Mouse (Mus musculus): ENCODE data around the gene Mall. TPM values are rescaled to one million over a fixed set of nuclear protein-coding genes. Genes with fewer than 3 reads are reported as not detected.

The Mall gene
- polyA plus RNA-seq (2015; fragmentation: Nextera tagmentation; extraction: Ambion mirVana), result 0.61 and 0.82 TPM in 2 replicates

DNA sequence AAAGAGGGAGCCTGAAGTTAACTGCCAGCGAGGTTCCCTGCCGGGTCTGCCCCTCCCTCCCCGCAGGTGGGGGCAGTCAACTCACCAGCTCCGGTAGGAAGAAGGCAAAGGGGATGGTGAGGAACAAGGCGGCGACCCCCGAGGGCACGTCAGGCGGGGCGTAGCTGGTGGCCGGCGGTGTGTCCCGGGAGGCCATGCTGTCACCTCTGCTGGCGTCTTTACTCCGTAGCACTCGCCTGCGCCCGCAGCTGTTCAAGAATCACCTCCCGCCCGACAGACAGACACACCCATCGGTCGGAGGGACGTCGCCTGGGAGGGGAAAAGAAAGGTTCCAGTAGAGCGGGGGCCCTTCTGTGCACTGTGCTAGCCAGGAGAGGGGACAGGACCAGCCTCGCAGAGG is at the start of gene Mall:
Gene Mall (minus strand): TSS at position 262 of the 400 bp plus-strand sequence.
- Histone ChIP-seq H3K4me3 (replicated peaks) (peak within 1 kb of the TSS; percentile 9; the same call in 1 of the 2 replicates), H3K27ac (no peak within 1 kb of the TSS), H3K27me3 (peaks cover 26% of the 10 kb centered on the region), H3K4me1 (replicated peaks) (peaks cover 7% of the 10 kb centered on the region), H3K9me3 (no peaks in the 10 kb centered on the region), H3K4me2 (replicated peaks) (peak within 1 kb of the TSS; percentile 36), H3K9ac (replicated peaks) (no peak within 1 kb of the TSS), H3K36me3 (no peaks in the 10 kb centered on the region)
- ATAC-seq, result no peak
- WGBS, result under 1% methylated on average over 26 of the region's 26 CpGs

DNA sequence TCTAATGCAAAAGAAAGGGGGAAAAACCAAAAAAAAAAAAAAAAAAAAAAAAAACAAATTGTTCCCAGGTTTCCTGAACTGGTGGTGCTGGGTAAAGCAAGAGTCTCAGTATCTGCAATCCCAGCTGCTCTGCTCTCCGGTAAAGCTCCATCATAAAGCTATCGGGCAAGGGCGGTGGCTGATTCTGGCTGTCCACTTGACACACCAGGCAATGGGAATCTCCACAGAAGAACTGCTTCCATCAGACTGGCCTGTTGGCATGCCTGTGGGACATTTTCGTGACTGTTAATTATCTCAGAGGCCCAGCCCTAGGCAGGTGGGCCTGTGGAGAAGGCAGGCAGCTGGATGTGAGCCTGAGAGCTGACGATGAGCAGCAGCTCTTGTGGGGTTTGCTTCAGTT is 48.7 kb upstream of the Mall start:
- Histone ChIP-seq H3K27ac (no peak overlapping the region), H3K9me3 (no peaks in the 10 kb centered on the region), H3K4me3 (replicated peaks) (no peak overlapping the region), H3K4me1 (replicated peaks) (peaks cover 10% of the 10 kb centered on the region), H3K27me3 (no peaks in the 10 kb centered on the region), H3K9ac (replicated peaks) (no peak overlapping the region), H3K4me2 (replicated peaks) (no peak overlapping the region), H3K36me3 (peaks cover 20% of the 10 kb centered on the region; the same call in 1 of the 2 replicates)
- ATAC-seq, result no peak
- 92% methylated on average over 5 of the region's 5 CpGs for WGBS

DNA sequence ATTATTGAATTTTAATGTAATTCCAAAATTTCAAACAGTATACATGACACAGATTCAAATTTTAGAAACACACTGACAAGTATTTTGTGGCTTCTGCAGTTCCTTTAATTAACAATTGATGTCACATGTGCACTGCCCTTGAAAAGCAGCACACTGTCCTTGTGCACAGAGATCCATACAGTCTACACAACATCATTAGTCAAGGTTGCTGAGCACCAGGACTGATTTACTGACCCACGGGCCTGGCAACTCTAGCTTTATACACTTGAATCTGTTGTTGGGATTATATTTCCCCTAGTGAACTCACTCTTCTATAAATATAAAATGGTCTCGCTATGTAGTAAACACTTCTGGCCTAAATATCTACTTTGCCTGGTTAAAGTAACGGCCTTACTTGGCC is 45.3 kb upstream of the Mall start:
- H3K27me3 ChIP-seq, result no peaks in the 10 kb centered on the region
- H3K4me2 ChIP-seq (replicated peaks), result no peak overlapping the region
- peaks cover 10% of the 10 kb centered on the region for H3K4me1 ChIP-seq (replicated peaks)
- H3K36me3 ChIP-seq, result peaks cover 33% of the 10 kb centered on the region
- peak overlapping the region; percentile 68; the same call in 1 of the 2 replicates for H3K27ac ChIP-seq
- H3K9me3 ChIP-seq, result no peaks in the 10 kb centered on the region
- 57% methylated on average over 3 of the region's 3 CpGs for WGBS
- ATAC-seq, result peak; percentile 65
- H3K9ac ChIP-seq (replicated peaks), result no peak overlapping the region
- no peak overlapping the region for H3K4me3 ChIP-seq (replicated peaks)

DNA sequence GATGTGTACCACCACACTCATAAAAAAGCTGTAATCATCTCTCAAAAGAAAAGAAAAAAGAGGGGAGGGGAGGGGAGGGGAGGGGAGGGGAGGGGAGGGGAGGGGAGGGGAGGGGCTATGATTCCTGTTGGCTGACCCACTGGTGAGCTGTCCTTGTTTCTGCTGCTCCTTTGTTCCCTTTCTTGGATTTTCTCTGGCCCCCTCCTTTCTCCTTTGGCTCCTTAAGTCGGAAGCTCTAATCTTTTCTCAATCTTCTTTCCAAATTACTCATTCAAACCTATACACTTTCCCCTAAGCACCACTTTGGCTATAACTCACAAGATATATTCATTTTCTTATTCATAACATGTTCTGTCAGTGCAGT is 44.8 kb upstream of the Mall start:
- H3K9me3 ChIP-seq, result no peaks in the 10 kb centered on the region
- no peak overlapping the region for H3K9ac ChIP-seq (replicated peaks)
- H3K4me3 ChIP-seq (replicated peaks), result no peak overlapping the region
- H3K4me1 ChIP-seq (replicated peaks), result peaks cover 10% of the 10 kb centered on the region
- peaks cover 35% of the 10 kb centered on the region for H3K36me3 ChIP-seq
- 0% methylated on average over 1 of the region's 1 CpGs for WGBS
- peak overlapping the region; percentile 39; the same call in 1 of the 2 replicates for H3K4me2 ChIP-seq (replicated peaks)
- ATAC-seq, result peak; percentile 76
- peak overlapping the region; percentile 80 for H3K27ac ChIP-seq
- H3K27me3 ChIP-seq, result no peaks in the 10 kb centered on the region

- H3K4me2 ChIP-seq (replicated peaks), result peak overlapping the region; percentile 39
- peaks cover 38% of the 10 kb centered on the region for H3K36me3 ChIP-seq
- no peaks in the 10 kb centered on the region for H3K27me3 ChIP-seq
- WGBS, result 22% methylated on average over 15 of the region's 15 CpGs
- peak overlapping the region; percentile 80 for H3K27ac ChIP-seq
- peak; percentile 92 for ATAC-seq
- H3K4me1 ChIP-seq (replicated peaks), result peaks cover 10% of the 10 kb centered on the region
- H3K9ac ChIP-seq (replicated peaks), result 0 out of 2 replicates have a peak overlapping the region, but pooled peaks have one; percentile 21
- H3K9me3 ChIP-seq, result no peaks in the 10 kb centered on the region
- peak overlapping the region; percentile 11; the same call in 1 of the 2 replicates for H3K4me3 ChIP-seq (replicated peaks)
Observed at GRCm38 (mm10) chr2:127773938-127774577, 44.3 kb upstream of the Mall start.

DNA sequence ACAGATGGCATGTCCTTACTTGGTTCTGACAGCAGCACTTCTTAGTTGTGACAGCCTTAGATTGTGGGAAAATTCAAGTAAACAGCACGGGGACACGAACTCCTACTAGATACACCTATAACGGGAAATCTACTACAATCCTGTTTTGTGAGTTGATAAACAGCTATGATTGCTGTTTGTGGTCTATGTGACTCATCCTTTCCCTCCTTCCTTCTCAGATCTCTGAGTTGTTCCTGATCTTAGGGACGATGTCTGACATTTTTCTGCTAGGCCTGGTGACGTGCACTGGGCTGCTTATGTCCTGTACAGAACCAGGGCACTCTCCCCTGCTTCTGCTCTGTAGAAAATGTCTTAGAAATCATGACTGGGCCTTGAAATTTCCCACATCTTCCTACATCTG is 31.9 kb upstream of the Mall start:
- no peaks in the 10 kb centered on the region for H3K27me3 ChIP-seq
- WGBS, result 94% methylated on average over 5 of the region's 5 CpGs
- H3K9ac ChIP-seq (replicated peaks), result no peak overlapping the region
- no peak for ATAC-seq
- no peak overlapping the region for H3K4me2 ChIP-seq (replicated peaks)
- H3K4me3 ChIP-seq (replicated peaks), result no peak overlapping the region
- H3K27ac ChIP-seq, result no peak overlapping the region
- H3K9me3 ChIP-seq, result no peaks in the 10 kb centered on the region
- 0 out of 2 replicates have a peak, but pooled peaks cover 8% of the 10 kb centered on the region for H3K4me1 ChIP-seq (replicated peaks)
- peaks cover 59% of the 10 kb centered on the region for H3K36me3 ChIP-seq

DNA sequence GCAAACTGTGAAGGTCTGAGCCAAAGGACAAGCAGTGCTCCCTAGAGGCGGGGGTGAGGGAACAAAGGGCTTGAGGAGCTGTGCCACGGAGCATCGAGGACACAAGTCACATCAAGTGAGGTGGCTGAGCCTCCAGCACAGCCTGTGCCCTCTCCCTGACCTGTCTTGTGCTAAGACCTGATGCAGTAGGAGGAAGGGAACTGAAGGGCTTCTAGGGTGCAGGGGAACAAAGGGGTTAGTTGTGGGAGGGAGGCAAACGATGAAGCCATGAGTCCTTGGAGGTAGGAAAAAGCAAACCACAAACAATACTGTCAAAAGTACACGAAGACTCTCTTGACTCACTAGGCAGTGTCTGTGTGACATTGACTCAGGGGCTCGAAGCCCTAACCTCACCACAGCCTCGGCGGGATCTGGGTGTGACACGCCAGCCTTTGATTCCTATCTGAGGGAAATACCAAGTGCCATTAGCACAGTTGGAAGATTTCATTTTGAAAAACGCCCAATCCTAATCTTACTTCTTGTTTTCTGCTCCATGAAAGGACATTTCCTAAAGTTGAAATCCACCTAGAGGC is 30.8 kb upstream of the Mall start:
- 88% methylated on average over 10 of the region's 10 CpGs for WGBS
- H3K4me3 ChIP-seq (replicated peaks), result no peak overlapping the region
- H3K9me3 ChIP-seq, result no peaks in the 10 kb centered on the region
- no peak overlapping the region for H3K27ac ChIP-seq
- no peak overlapping the region for H3K4me2 ChIP-seq (replicated peaks)
- no peaks in the 10 kb centered on the region for H3K27me3 ChIP-seq
- no peak overlapping the region for H3K9ac ChIP-seq (replicated peaks)
- 0 out of 2 replicates have a peak, but pooled peaks cover 8% of the 10 kb centered on the region for H3K4me1 ChIP-seq (replicated peaks)
- ATAC-seq, result no peak
- H3K36me3 ChIP-seq, result peaks cover 64% of the 10 kb centered on the region

DNA sequence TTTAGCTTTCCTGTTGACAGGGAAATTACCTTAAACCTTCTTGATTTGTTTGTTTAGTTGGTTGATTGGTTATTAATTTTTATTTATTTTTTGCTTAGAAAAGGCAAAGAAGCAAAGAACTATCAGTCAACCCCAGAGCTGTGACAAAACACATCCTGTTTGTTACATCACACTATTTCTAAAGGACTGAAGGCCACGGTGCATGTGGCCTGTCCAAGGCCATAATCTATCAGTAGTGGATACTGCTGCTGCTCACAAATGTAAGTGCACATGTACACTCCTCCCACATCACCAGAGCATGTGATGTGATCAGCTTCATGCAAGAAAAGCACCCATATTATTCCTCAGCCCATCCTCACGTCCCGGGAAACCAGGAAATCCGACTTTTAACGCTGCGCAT is 30.3 kb upstream of the Mall start:
- no peak overlapping the region for H3K4me3 ChIP-seq (replicated peaks)
- no peaks in the 10 kb centered on the region for H3K9me3 ChIP-seq
- peaks cover 60% of the 10 kb centered on the region for H3K36me3 ChIP-seq
- no peak overlapping the region for H3K27ac ChIP-seq
- H3K9ac ChIP-seq (replicated peaks), result no peak overlapping the region
- H3K27me3 ChIP-seq, result no peaks in the 10 kb centered on the region
- no peak for ATAC-seq
- 93% methylated on average over 6 of the region's 6 CpGs for WGBS
- H3K4me2 ChIP-seq (replicated peaks), result no peak overlapping the region
- 0 out of 2 replicates have a peak, but pooled peaks cover 8% of the 10 kb centered on the region for H3K4me1 ChIP-seq (replicated peaks)

- Histone ChIP-seq H3K36me3 (peaks cover 53% of the 10 kb centered on the region), H3K4me3 (replicated peaks) (no peak overlapping the region), H3K9ac (replicated peaks) (no peak overlapping the region), H3K4me1 (replicated peaks) (0 out of 2 replicates have a peak, but pooled peaks cover 8% of the 10 kb centered on the region), H3K27ac (no peak overlapping the region), H3K9me3 (no peaks in the 10 kb centered on the region), H3K4me2 (replicated peaks) (no peak overlapping the region), H3K27me3 (no peaks in the 10 kb centered on the region)
- 91% methylated on average over 5 of the region's 5 CpGs for WGBS
- no peak for ATAC-seq
Observed at GRCm38 (mm10) chr2:127759157-127759880, 29.6 kb upstream of the Mall start.

DNA sequence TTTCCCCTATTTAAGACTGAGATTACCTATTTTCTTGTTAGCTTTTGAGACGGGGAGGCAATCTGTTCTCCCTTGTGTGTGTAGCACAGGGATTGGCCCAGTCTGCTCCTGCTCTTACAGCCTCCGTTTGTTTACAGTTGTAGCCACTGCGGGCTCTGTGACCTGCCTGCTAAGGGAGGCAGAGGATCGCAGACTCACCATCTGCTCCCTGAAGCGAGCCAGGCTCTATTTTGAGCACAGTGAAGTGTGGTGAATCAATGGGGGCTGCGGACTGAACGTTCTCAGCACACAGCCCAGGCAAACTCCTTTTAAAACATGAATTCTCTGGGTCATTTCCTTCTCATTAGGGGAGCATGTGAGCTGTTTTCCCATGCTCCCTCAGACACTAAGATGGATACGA is 27.4 kb upstream of the Mall start:
- WGBS, result 45% methylated on average over 8 of the region's 8 CpGs

GRCm38 (mm10) chr2:127754113-127754512 is 24.4 kb upstream of the Mall start:
- H3K4me3 ChIP-seq (replicated peaks), result no peak overlapping the region
- ATAC-seq, result no peak
- H3K36me3 ChIP-seq, result peaks cover 17% of the 10 kb centered on the region; the same call in 1 of the 2 replicates
- H3K9ac ChIP-seq (replicated peaks), result no peak overlapping the region
- WGBS, result 94% methylated on average over 4 of the region's 4 CpGs
- 0 out of 2 replicates have a peak, but pooled peaks cover 8% of the 10 kb centered on the region for H3K4me1 ChIP-seq (replicated peaks)
- H3K27ac ChIP-seq, result no peak overlapping the region
- no peaks in the 10 kb centered on the region for H3K27me3 ChIP-seq
- H3K9me3 ChIP-seq, result no peaks in the 10 kb centered on the region
- H3K4me2 ChIP-seq (replicated peaks), result no peak overlapping the region

More for the DNA sequence above, 27.4 kb upstream of the Mall start:
- 0 out of 2 replicates have a peak overlapping the region, but pooled peaks have one; percentile 3 for H3K9ac ChIP-seq (replicated peaks)
- 0 out of 2 replicates have a peak overlapping the region, but pooled peaks have one; percentile 27 for H3K27ac ChIP-seq
- no peak overlapping the region for H3K4me2 ChIP-seq (replicated peaks)
- peaks cover 41% of the 10 kb centered on the region for H3K36me3 ChIP-seq
- H3K4me1 ChIP-seq (replicated peaks), result 0 out of 2 replicates have a peak, but pooled peaks cover 8% of the 10 kb centered on the region
- no peaks in the 10 kb centered on the region for H3K9me3 ChIP-seq
- no peaks in the 10 kb centered on the region for H3K27me3 ChIP-seq
- H3K4me3 ChIP-seq (replicated peaks), result no peak overlapping the region
- peak; percentile 70 for ATAC-seq

Data from midbrain, embryonic 13.5 days (tissue).